Mouse (Mus musculus) left cerebral cortex, adult 8-10 months (tissue): Measurements from ENCODE around the gene Ang5. TPM values are rescaled to one million over a fixed set of nuclear protein-coding genes. Genes with fewer than 3 reads are reported as not detected.
"Not testable (repeated sequence)": the region's sequence is repeated elsewhere in the genome, so short reads cannot be mapped to it uniquely, and the experiment has no call there.

ENCODE experiments used
- DNase-seq, 2 experiments: peaks; one replicate each; pipeline ENCODE4 v3.0.0; 2022; ENCODE audit warnings: low spot score in 2 of 2
- total RNA-seq, 4 experiments: library from RNA; stranded (reverse); gene quantifications; 2 replicates each; pipeline ENCODE4 v1.2.4; 2022

Ang5 gene
- not detected for total RNA-seq

GRCm38 (mm10) chr14:43956769-43957168, at the start of gene Ang5:
Gene Ang5 (plus strand): TSS chr14:43957069.
- DNase-seq, result not testable (repeated sequence)

GRCm38 (mm10) chr14:43918214-43918613, 38.7 kb upstream of the Ang5 start:
- DNase-seq, result not testable (repeated sequence)

GRCm38 (mm10) chr14:43923459-43923858, 33.4 kb upstream of the Ang5 start, which contains the start of gene Ear10:
Gene Ear10 (minus strand): TSS chr14:43923559.
- DNase-seq, result not testable (repeated sequence)

- DNase-seq, result peak; percentile 14 to 25
Observed at GRCm38 (mm10) chr14:43924688-43925403, 32.0 kb upstream of the Ang5 start, which contains the start of gene Gm8113. Gene Gm8113 (plus strand): TSS chr14:43925390.

- not testable (repeated sequence) for DNase-seq
Observed at GRCm38 (mm10) chr14:43925404-43925950, 31.4 kb upstream of the Ang5 start.

GRCm38 (mm10) chr14:43932991-43933390, 23.9 kb upstream of the Ang5 start:
- peak in 1 of 2 experiments; percentile 8 for DNase-seq

- not testable (repeated sequence) for DNase-seq
Observed at GRCm38 (mm10) chr14:43933399-43933798, 23.5 kb upstream of the Ang5 start.

GRCm38 (mm10) chr14:43953382-43953781, 3.5 kb upstream of the Ang5 start:
- not testable (repeated sequence) for DNase-seq

- not testable (repeated sequence) for DNase-seq
Observed at GRCm38 (mm10) chr14:43955074-43955473, 1.8 kb upstream of the Ang5 start.

GRCm38 (mm10) chr14:43983454-43983853, 26.6 kb downstream of the Ang5 start:
- no peak for DNase-seq

- peak; percentile 8 to 19 for DNase-seq
Observed at GRCm38 (mm10) chr14:43983897-43984296, 27.0 kb downstream of the Ang5 start.

- DNase-seq, result no peak
Observed at GRCm38 (mm10) chr14:43986147-43986546, 29.3 kb downstream of the Ang5 start.

- DNase-seq, result peak; percentile 37 to 62
Observed at GRCm38 (mm10) chr14:43987404-43987803, 30.5 kb downstream of the Ang5 start.

- not testable (repeated sequence) for DNase-seq
Observed at GRCm38 (mm10) chr14:43998455-43999000, 41.7 kb downstream of the Ang5 start.

- no peak for DNase-seq
Observed at GRCm38 (mm10) chr14:44001600-44001999, 44.7 kb downstream of the Ang5 start.

- DNase-seq, result no peak
Observed at GRCm38 (mm10) chr14:44002169-44002568, 45.3 kb downstream of the Ang5 start, which contains the start of gene Ang6. Gene Ang6 (minus strand): TSS chr14:44002269.

GRCm38 (mm10) chr14:44008021-44008420, 51.2 kb downstream of the Ang5 start:
- DNase-seq, result not testable (repeated sequence)

GRCm38 (mm10) chr14:44009686-44010085, 52.8 kb downstream of the Ang5 start:
- DNase-seq, result not testable (repeated sequence)
